Mouse (Mus musculus): ENCODE results near the gene Map7d2.
"Not testable (repeated sequence)": the region's sequence is repeated elsewhere in the genome, so short reads cannot be mapped to it uniquely, and the experiment has no call there.

GRCm38 (mm10) chrX:159430507-159430906 lies 16.1 kb downstream of the Map7d2 start:
- TF ChIP-seq CTCF (IDR thresholded peaks at IDR 0.05; ENCODE audit: control insufficient read depth, insufficient read depth, insufficient replicate concordance, low read depth, low read length); POLR2A (IDR thresholded peaks at IDR 0.05; ENCODE audit: control insufficient read depth, low read depth, low read length): not testable (repeated sequence)
